Mouse (Mus musculus) left cerebral cortex, postnatal 4 days (tissue): ENCODE results near the gene Igsf6. TPM values are rescaled to one million over a fixed set of nuclear protein-coding genes. Genes with fewer than 3 reads are reported as not detected.

Experiments used
- DNase-seq: peaks from one replicate; pipeline ENCODE4 v3.0.0-alpha.2; 2022
- intact Hi-C: fragments of 180-260 bp; cut with DNase I; formaldehyde crosslinking; loops from one replicate; pipeline ENCODE4 v1.15.1; 2025
- total RNA-seq, 2 experiments: library from RNA; stranded (reverse); gene quantifications; 2 replicates each; pipeline ENCODE4 v1.2.3; 2021

Igsf6 gene
- under 1 TPM; 0.26 to 0.28 TPM for total RNA-seq

DNA sequence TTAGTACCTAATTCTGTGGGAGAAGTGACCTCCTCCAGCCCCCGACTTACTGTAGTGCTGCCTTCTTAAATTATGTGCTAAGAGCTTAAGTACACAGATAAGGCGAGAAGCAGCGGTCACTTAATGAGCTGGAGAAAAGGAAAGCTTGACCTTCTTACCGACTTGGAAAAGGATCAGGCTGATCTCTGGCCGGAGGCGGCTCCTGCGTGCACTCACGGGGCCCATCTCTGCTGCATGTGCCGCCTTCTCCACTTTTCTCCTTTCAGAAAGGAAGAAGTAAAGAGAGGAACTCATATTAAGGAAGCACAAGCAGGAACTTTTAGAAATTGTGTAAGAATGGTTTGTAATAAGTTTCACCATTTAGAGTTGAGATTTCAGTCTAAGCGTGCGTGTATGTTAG lies at the start of gene Igsf6:
Gene Igsf6, minus strand, starts transcription at position 292 of the 400 bp plus-strand sequence.
- intact Hi-C loops = no loop called here
- DNase-seq = no peak

- intact Hi-C loops = loop anchor here (5.0 kb wide), 1 partner anchor 43 kb away; no protein-coding TSS in a partner anchor
- peak; percentile 86 for DNase-seq
These were observed 45.9 kb upstream of the Igsf6 start for GRCm38 (mm10) chr7:121120143-121120818.

DNA sequence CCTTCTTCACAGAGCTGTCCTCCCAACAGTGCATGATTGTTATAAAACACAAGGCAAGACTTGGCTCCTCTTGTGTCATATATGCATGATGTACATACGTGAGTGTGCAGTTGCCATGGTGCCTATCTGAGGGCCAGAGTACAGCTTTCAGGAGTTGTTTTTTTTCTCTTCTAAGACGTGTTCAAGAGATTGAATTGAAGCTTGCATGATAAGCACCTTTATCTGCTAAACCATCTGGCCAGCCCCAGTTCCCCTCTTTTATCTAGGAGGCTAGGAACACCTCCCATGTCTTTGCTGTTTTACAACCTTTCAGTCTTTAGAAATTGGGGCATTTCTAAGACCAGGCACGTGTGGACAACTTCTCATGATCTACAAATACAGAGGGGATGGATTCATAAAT lies 37.4 kb upstream of the Igsf6 start:
- intact Hi-C loops = no loop called here
- no peak for DNase-seq

DNA sequence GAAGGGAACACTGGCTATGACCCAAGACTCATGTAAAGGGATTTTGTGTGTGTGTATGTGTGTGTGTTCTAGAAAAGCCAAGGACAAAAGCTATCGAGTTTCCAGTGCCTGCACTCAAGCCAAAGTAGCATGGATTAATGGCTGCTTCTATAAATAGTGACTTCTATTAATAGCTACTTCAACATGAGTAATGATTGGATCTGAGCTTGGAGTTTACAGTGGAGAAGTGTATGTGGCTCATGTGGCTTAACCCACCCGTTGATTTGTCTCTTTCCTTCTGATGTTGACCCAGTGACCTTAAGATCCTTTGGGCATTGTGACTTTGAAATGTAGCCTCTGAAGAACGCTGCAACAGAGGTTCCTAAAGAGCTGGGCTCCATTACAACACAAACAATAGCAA lies 36.9 kb upstream of the Igsf6 start:
- DNase-seq = no peak
- intact Hi-C loops = no loop called here

DNA sequence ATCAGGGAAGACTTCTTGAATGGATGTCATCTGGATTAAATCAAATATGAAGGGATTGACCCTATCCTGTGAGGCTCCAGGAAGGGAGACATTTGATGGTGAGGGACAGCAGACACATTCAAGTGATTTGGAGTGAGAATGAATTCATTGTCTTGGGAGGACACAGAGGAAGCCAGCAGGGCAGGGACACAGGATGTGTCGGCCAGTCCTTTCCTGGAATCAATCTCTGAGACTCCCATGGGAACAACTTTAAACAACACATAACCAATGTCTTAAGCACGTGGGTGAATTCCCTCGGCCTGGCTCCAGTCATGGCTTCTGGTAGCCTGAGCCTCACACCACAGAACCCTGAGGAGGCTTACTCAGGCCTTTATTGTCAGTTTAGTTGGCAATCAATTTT lies 33.5 kb upstream of the Igsf6 start:
- DNase-seq = no peak
- intact Hi-C loops = no loop called here

- no peak for DNase-seq
- intact Hi-C loops = no loop called here
These were observed 24.4 kb upstream of the Igsf6 start for GRCm38 (mm10) chr7:121098614-121099389.

DNA sequence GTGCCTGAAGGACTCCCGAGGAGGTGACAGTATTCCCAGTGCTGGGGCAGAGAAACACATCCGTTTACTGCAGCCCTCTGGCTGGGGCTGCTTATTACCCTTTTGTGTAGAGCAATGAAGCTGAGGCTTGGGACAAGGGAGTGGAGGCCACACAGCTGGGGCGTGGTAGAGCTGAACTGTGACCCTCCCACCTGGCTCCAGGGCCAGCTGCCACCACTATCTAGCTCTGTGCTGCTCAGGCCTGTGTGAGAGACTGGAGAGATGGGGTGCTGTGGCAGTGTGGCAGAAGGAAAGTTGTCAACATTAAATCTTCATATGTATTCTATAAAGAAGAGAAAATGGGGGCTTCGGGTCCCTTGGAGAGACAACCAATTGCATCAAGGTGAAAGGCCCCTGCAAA lies 18.7 kb upstream of the Igsf6 start:
- no peak for DNase-seq
- intact Hi-C loops = no loop called here

- DNase-seq = no peak
- intact Hi-C loops = no loop called here
These were observed 16.4 kb upstream of the Igsf6 start for GRCm38 (mm10) chr7:121090748-121091147.

DNA sequence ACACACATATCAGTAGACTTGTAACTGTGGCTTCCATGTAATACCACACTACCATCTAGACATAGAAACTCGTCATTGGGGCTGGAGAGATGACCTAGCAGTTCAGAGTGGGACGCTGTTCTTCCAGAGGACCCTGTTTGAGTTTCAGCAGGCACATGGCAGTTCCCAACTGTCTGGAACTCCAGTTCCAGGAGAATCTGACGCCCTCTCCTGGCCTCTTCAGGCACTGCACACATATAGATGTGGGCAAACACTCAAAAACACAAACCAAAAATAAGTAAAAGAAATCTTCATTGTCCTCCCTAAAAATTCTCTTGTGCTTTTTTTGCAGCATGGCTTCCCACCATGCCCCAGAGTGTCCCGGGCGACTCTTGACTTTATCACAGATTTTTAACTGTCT lies 14.4 kb upstream of the Igsf6 start:
- DNase-seq = no peak
- intact Hi-C loops = loop anchor here (10.0 kb wide), 1 partner anchor 546 kb away; no protein-coding TSS in a partner anchor

DNA sequence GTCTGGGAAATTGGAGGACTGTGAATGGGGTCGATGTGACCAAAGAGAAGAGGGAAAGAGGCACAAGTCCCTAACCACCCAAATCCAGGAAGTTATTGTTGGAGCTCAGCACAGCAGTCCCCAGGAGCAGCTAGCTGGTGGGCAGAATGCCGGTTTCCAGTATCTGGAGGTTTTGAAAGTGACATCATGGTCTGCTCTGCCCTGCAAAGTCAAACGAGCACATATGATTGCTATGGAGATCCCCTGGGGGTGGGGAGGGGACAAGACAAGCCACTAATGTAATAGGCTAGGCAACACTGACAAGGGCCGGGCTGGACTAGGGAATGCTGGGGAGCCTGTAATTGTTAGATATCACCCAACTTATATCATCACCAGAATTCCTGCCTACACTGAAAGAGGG lies 11.1 kb upstream of the Igsf6 start:
- intact Hi-C loops = loop anchor here (10.0 kb wide), 1 partner anchor 549 kb away; no protein-coding TSS in a partner anchor

GRCm38 (mm10) chr7:121084840-121085453 lies 10.6 kb upstream of the Igsf6 start:
- DNase-seq = peak; percentile 48
- intact Hi-C loops = loop anchor here (10.0 kb wide), 1 partner anchor 550 kb away; no protein-coding TSS in a partner anchor

More for the DNA sequence above, 11.1 kb upstream of the Igsf6 start:
- DNase-seq = peak; percentile 48

- intact Hi-C loops = loop anchor here (10.0 kb wide), 1 partner anchor 552 kb away; no protein-coding TSS in a partner anchor
These were observed 8.7 kb upstream of the Igsf6 start for GRCm38 (mm10) chr7:121082949-121083513.

DNA sequence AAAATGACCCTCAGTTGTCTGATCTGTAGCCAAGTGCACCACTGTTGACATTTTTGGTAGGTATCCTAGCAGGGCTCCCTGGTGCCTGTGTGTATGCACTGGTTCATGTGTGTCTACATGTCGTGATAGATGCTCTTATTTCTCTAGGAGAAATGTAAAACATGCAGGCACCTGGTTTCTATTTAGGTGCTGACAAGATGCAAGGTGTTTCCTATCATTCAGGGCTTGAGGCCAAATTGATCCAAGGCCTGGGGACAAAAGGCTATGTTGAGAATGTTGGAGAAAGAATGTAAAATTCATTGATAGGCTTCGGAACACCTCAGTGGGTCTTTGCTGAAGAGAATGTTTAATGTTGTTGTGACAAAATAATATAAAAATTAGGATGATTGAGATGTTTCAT lies 7.4 kb upstream of the Igsf6 start:
- no peak for DNase-seq
- intact Hi-C loops = loop anchor here (10.0 kb wide), 1 partner anchor 553 kb away; no protein-coding TSS in a partner anchor

More at GRCm38 (mm10) chr7:121082949-121083513, 8.7 kb upstream of the Igsf6 start:
- DNase-seq = peak; percentile 92

DNA sequence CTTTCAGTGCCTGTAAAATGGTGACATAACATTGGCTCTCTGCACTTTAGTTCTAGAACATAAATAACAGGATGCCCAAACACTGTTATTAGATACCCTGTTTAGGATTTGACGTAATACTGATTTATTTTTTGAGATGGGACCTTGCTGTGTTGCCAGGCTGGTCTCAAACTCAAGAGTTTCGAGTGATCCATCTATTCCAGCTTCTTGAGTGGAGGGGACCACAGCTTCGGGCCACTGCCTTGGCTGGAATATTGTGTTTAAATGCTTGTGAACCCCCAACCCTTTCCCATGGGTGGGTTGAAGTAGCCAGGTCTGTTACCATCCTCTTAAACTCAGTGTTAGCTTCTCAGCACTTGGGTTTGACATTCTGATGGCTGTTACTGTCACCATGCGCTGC lies 7.0 kb upstream of the Igsf6 start, which contains the start of gene Otoa:
Gene Otoa, plus strand, starts transcription at position 301 of the 400 bp plus-strand sequence.
- no peak for DNase-seq
- intact Hi-C loops = loop anchor here (10.0 kb wide), 1 partner anchor 553 kb away; no protein-coding TSS in a partner anchor

- intact Hi-C loops = loop anchor here (5.0 kb wide), 1 partner anchor 44 kb away; no protein-coding TSS in a partner anchor
- peak; percentile 57 for DNase-seq
These were observed 3.5 kb upstream of the Igsf6 start for GRCm38 (mm10) chr7:121077829-121078228.

GRCm38 (mm10) chr7:121077311-121077710 lies 2.9 kb upstream of the Igsf6 start:
- intact Hi-C loops = loop anchor here (5.0 kb wide), 1 partner anchor 45 kb away; no protein-coding TSS in a partner anchor
- DNase-seq = no peak

- no peak for DNase-seq
- intact Hi-C loops = loop anchor here (5.0 kb wide), 1 partner anchor 47 kb away; no protein-coding TSS in a partner anchor
These were observed 1.0 kb upstream of the Igsf6 start for GRCm38 (mm10) chr7:121075416-121075815.

DNA sequence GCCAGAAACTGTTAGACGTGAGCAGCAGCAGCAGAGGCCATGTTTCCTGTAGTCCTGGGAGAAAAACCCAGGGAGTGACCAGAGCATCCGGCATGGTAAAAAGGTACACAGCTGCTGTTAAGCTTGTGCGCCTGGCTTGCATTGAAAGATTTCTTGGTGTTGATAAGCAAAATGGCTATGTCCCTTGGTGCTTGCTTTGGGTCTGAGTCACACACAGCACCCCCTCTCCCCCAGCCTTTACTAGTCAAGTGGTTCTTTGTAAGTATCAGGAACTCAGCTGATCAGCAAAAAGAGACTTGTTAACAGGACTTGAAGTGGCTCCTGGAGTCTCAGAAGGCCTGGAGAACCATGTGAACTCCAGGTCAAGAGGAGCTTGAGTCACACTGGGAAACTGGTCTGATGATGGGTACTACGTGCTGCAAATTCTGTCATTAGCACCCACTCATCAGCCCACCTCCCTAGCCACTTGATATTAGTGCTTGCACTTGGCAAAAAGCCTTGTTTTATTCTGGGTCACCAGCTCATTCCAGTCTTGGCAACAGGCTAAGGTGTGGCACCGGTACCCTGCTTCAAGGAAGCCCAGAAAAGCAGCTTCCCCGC lies 529 bp upstream of the Igsf6 start:
- intact Hi-C loops = loop anchor here (5.0 kb wide), 1 partner anchor 47 kb away; no protein-coding TSS in a partner anchor

GRCm38 (mm10) chr7:121072506-121072905 lies 1.9 kb downstream of the Igsf6 start:
- DNase-seq = no peak
- intact Hi-C loops = no loop called here

More for the DNA sequence above, 529 bp upstream of the Igsf6 start:
- DNase-seq = no peak

DNA sequence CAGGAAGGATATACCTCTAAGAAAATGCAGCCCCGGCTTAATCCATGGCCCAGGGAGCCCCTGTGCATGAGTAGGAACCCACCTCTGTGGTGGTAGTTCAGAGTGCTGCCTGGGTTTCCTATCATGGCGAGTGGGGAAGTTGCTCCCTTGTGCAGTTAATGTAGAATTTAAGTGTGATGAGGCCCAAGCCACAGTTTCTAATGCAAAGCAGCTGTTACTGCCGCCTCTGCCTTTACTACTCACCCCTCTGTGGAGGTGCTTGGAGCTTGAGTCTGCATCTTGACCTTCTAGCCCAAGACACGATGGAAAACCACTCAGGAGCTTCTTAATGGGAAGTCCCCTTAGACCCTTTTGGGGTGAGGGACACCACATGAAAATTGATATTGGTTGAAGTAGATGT lies 3.1 kb downstream of the Igsf6 start:
- intact Hi-C loops = no loop called here
- no peak for DNase-seq
